Mouse (Mus musculus) embryonic fibroblast, embryonic 13.5 days (primary cell): ENCODE data around the gene Rab3ip.

Source experiments
- CTCF ChIP-seq: IDR thresholded peaks from 2 replicates; pipeline ENCODE4 v1.5.1; 2011; ENCODE audit warnings: mild to moderate bottlenecking, control low read depth, low read length, moderate library complexity, borderline replicate concordance; ENCODE audit not compliant: insufficient read depth
- POLR2A ChIP-seq: IDR thresholded peaks from 2 replicates; pipeline ENCODE4 v1.6.1; 2011; ENCODE audit warnings: low read depth, mild to moderate bottlenecking, control low read depth, low read length, moderate library complexity

GRCm38 (mm10) chr10:116912850-116913249 is 37.7 kb downstream of the Rab3ip start:
- TF ChIP-seq CTCF: no peak
- TF ChIP-seq POLR2A: no peak
